Mouse (Mus musculus): Measurements from ENCODE around the gene Gpr33. TPM values are rescaled to one million over a fixed set of nuclear protein-coding genes. Genes with fewer than 3 reads are reported as not detected.
A peak's percentile ranks its signal among the peaks of the same experiment; 100 is the strongest.

Gpr33 gene
- polyA plus RNA-seq (2015; fragmentation: Nextera tagmentation; extraction: Ambion mirVana) = not detected in 2 replicates

GRCm38 (mm10) chr12:52027963-52028362 lies at the start of gene Gpr33:
Gene Gpr33, minus strand, starts transcription at chr12:52028063.
- H3K4me1 ChIP-seq (replicated peaks) = no peaks in the 10 kb centered on the region
- no peak within 1 kb of the TSS for H3K27ac ChIP-seq
- H3K36me3 ChIP-seq = no peaks in the 10 kb centered on the region
- no peaks in the 10 kb centered on the region for H3K27me3 ChIP-seq
- WGBS = 95% methylated on average over 3 of the region's 3 CpGs
- H3K4me3 ChIP-seq = no peak within 1 kb of the TSS
- ATAC-seq (ENCODE audit: low FRiP score) = no peak
- H3K4me2 ChIP-seq = no peak within 1 kb of the TSS
- H3K9ac ChIP-seq = no peak within 1 kb of the TSS
- H3K9me3 ChIP-seq = no peaks in the 10 kb centered on the region

GRCm38 (mm10) chr12:52049324-52049723 lies 21.5 kb upstream of the Gpr33 start:
- ATAC-seq (ENCODE audit: low FRiP score) = no peak
- Histone ChIP-seq H3K4me2 (no peak overlapping the region), H3K9ac (no peak overlapping the region), H3K36me3 (no peaks in the 10 kb centered on the region), H3K4me1 (replicated peaks) (no peaks in the 10 kb centered on the region), H3K27ac (no peak overlapping the region), H3K4me3 (no peak overlapping the region), H3K9me3 (no peaks in the 10 kb centered on the region), H3K27me3 (no peaks in the 10 kb centered on the region)
- 53% methylated on average over 2 of the region's 2 CpGs for WGBS

GRCm38 (mm10) chr12:52046371-52046770 lies 18.5 kb upstream of the Gpr33 start:
- H3K4me3 ChIP-seq = no peak overlapping the region
- 91% methylated on average over 4 of the region's 4 CpGs for WGBS
- H3K4me2 ChIP-seq = no peak overlapping the region
- H3K36me3 ChIP-seq = no peaks in the 10 kb centered on the region
- no peak for ATAC-seq (ENCODE audit: low FRiP score)
- no peaks in the 10 kb centered on the region for H3K27me3 ChIP-seq
- no peaks in the 10 kb centered on the region for H3K9me3 ChIP-seq
- H3K9ac ChIP-seq = no peak overlapping the region
- H3K4me1 ChIP-seq (replicated peaks) = no peaks in the 10 kb centered on the region
- H3K27ac ChIP-seq = no peak overlapping the region

GRCm38 (mm10) chr12:52042818-52043336 lies 15.0 kb upstream of the Gpr33 start:
- H3K27me3 ChIP-seq = no peaks in the 10 kb centered on the region
- no peaks in the 10 kb centered on the region for H3K9me3 ChIP-seq
- no peak overlapping the region for H3K9ac ChIP-seq
- H3K4me1 ChIP-seq (replicated peaks) = no peaks in the 10 kb centered on the region
- no peak for ATAC-seq (ENCODE audit: low FRiP score)
- no peak overlapping the region for H3K27ac ChIP-seq
- no peaks in the 10 kb centered on the region for H3K36me3 ChIP-seq
- no peak overlapping the region for H3K4me3 ChIP-seq
- H3K4me2 ChIP-seq = no peak overlapping the region
- WGBS = 74% methylated on average over 10 of the region's 10 CpGs

- WGBS = 79% methylated on average over 3 of the region's 3 CpGs
Measured at GRCm38 (mm10) chr12:52038352-52038751, 10.5 kb upstream of the Gpr33 start.

GRCm38 (mm10) chr12:52034956-52035355 lies 7.1 kb upstream of the Gpr33 start:
- no peaks in the 10 kb centered on the region for H3K27me3 ChIP-seq
- ATAC-seq (ENCODE audit: low FRiP score) = no peak
- H3K9ac ChIP-seq = no peak overlapping the region
- H3K4me3 ChIP-seq = no peak overlapping the region
- H3K27ac ChIP-seq = no peak overlapping the region
- no peaks in the 10 kb centered on the region for H3K9me3 ChIP-seq
- no peak overlapping the region for H3K4me2 ChIP-seq
- no peaks in the 10 kb centered on the region for H3K36me3 ChIP-seq
- H3K4me1 ChIP-seq (replicated peaks) = no peaks in the 10 kb centered on the region
- WGBS = 88% methylated on average over 3 of the region's 3 CpGs

More at GRCm38 (mm10) chr12:52038352-52038751, 10.5 kb upstream of the Gpr33 start:
- no peak for ATAC-seq (ENCODE audit: low FRiP score)
- no peak overlapping the region for H3K27ac ChIP-seq
- no peaks in the 10 kb centered on the region for H3K9me3 ChIP-seq
- no peak overlapping the region for H3K4me3 ChIP-seq
- no peaks in the 10 kb centered on the region for H3K36me3 ChIP-seq
- H3K27me3 ChIP-seq = no peaks in the 10 kb centered on the region
- H3K4me1 ChIP-seq (replicated peaks) = no peaks in the 10 kb centered on the region
- H3K9ac ChIP-seq = no peak overlapping the region
- H3K4me2 ChIP-seq = no peak overlapping the region

GRCm38 (mm10) chr12:52032276-52032675 lies 4.4 kb upstream of the Gpr33 start:
- no peak overlapping the region for H3K4me2 ChIP-seq
- 92% methylated on average over 6 of the region's 6 CpGs for WGBS
- ATAC-seq (ENCODE audit: low FRiP score) = no peak

GRCm38 (mm10) chr12:52014494-52015029 lies 13.3 kb downstream of the Gpr33 start:
- H3K4me2 ChIP-seq = no peak overlapping the region
- no peaks in the 10 kb centered on the region for H3K9me3 ChIP-seq
- H3K4me1 ChIP-seq (replicated peaks) = 0 out of 2 replicates have a peak, but pooled peaks cover 6% of the 10 kb centered on the region
- H3K4me3 ChIP-seq = no peak overlapping the region
- ATAC-seq (ENCODE audit: low FRiP score) = no peak
- WGBS = 92% methylated on average over 7 of the region's 7 CpGs
- no peak overlapping the region for H3K27ac ChIP-seq
- no peaks in the 10 kb centered on the region for H3K27me3 ChIP-seq
- H3K36me3 ChIP-seq = no peaks in the 10 kb centered on the region
- H3K9ac ChIP-seq = no peak overlapping the region

More at GRCm38 (mm10) chr12:52032276-52032675, 4.4 kb upstream of the Gpr33 start:
- Histone ChIP-seq H3K27ac (no peak overlapping the region), H3K27me3 (no peaks in the 10 kb centered on the region), H3K4me1 (replicated peaks) (no peaks in the 10 kb centered on the region), H3K9me3 (no peaks in the 10 kb centered on the region), H3K9ac (no peak overlapping the region), H3K4me3 (no peak overlapping the region), H3K36me3 (no peaks in the 10 kb centered on the region)

- 0 out of 2 replicates have a peak, but pooled peaks cover 8% of the 10 kb centered on the region for H3K4me1 ChIP-seq (replicated peaks)
- no peak overlapping the region for H3K9ac ChIP-seq
- WGBS = 90% methylated on average over 11 of the region's 11 CpGs
- no peaks in the 10 kb centered on the region for H3K36me3 ChIP-seq
- no peaks in the 10 kb centered on the region for H3K9me3 ChIP-seq
- H3K27ac ChIP-seq = no peak overlapping the region
- ATAC-seq (ENCODE audit: low FRiP score) = no peak
- H3K27me3 ChIP-seq = no peaks in the 10 kb centered on the region
- no peak overlapping the region for H3K4me3 ChIP-seq
- no peak overlapping the region for H3K4me2 ChIP-seq
Measured at GRCm38 (mm10) chr12:52014044-52014443, 13.8 kb downstream of the Gpr33 start.

GRCm38 (mm10) chr12:52013274-52013673 lies 14.6 kb downstream of the Gpr33 start:
- H3K9me3 ChIP-seq = no peaks in the 10 kb centered on the region
- H3K4me1 ChIP-seq (replicated peaks) = 0 out of 2 replicates have a peak, but pooled peaks cover 9% of the 10 kb centered on the region
- H3K27ac ChIP-seq = no peak overlapping the region
- no peaks in the 10 kb centered on the region for H3K36me3 ChIP-seq
- no peak for ATAC-seq (ENCODE audit: low FRiP score)
- WGBS = 54% methylated on average over 9 of the region's 9 CpGs
- H3K4me3 ChIP-seq = no peak overlapping the region
- H3K4me2 ChIP-seq = no peak overlapping the region
- H3K27me3 ChIP-seq = no peaks in the 10 kb centered on the region
- H3K9ac ChIP-seq = no peak overlapping the region

GRCm38 (mm10) chr12:52012159-52012558 lies 15.7 kb downstream of the Gpr33 start:
- Histone ChIP-seq H3K4me3 (no peak overlapping the region), H3K9ac (no peak overlapping the region), H3K36me3 (no peaks in the 10 kb centered on the region), H3K9me3 (no peaks in the 10 kb centered on the region), H3K4me1 (replicated peaks) (0 out of 2 replicates have a peak, but pooled peaks cover 9% of the 10 kb centered on the region), H3K27ac (no peak overlapping the region), H3K27me3 (no peaks in the 10 kb centered on the region), H3K4me2 (no peak overlapping the region)
- WGBS = 81% methylated on average over 8 of the region's 8 CpGs
- ATAC-seq (ENCODE audit: low FRiP score) = no peak

- H3K4me2 ChIP-seq = peak overlapping the region; percentile 52
- H3K4me1 ChIP-seq (replicated peaks) = 0 out of 2 replicates have a peak, but pooled peaks cover 9% of the 10 kb centered on the region
- ATAC-seq (ENCODE audit: low FRiP score) = no peak
- no peaks in the 10 kb centered on the region for H3K27me3 ChIP-seq
- no peak overlapping the region for H3K27ac ChIP-seq
- WGBS = 56% methylated on average over 2 of the region's 2 CpGs
- H3K4me3 ChIP-seq = peak overlapping the region; percentile 25
- no peaks in the 10 kb centered on the region for H3K9me3 ChIP-seq
- H3K36me3 ChIP-seq = no peaks in the 10 kb centered on the region
- H3K9ac ChIP-seq = no peak overlapping the region
Measured at GRCm38 (mm10) chr12:52010630-52010961, 17.3 kb downstream of the Gpr33 start.
